Mouse (Mus musculus): ENCODE data around the gene Pnliprp1.

DNA sequence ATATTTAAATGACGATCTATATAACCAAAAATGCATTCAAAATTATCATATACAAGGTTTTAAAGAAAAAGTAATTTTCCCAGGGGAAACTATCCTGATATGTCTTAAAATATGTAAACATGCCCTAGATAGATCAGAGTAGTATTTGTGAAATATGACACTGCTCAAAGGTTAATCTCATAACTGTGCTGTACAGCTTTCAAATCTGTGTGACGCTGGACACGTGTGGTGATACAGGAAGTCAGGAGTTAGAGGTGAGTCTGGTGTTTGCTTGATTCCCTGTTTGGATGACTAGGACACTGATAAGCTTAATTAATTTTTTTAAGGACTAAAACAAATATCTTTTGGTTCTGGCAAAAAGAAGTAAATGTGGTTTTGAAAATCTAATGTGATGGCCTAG is 33.4 kb upstream of the Pnliprp1 start:
- TF ChIP-seq POLR2A (IDR thresholded peaks at IDR 0.05; ENCODE audit: insufficient read depth, low read depth, low read length) = no peak
- no peak for TF ChIP-seq CTCF (IDR thresholded peaks at IDR 0.05)
- TF ChIP-seq EP300 (IDR thresholded peaks at IDR 0.05; ENCODE audit: insufficient read depth, low read depth, low read length) = no peak
